Mouse (Mus musculus): ENCODE data around the gene Recql5.
A peak's percentile ranks its signal among the peaks of the same experiment; 100 is the strongest.

The Recql5 gene

GRCm38 (mm10) chr11:115933108-115933746, at the start of gene Recql5, which contains the start of gene Sap30bp:
Gene Recql5, minus strand, starts transcription at chr11:115933477.
Gene Sap30bp, plus strand, starts transcription at chr11:115933282.
- peak; percentile 99 for DNase-seq (ENCODE audit: low read depth)

GRCm38 (mm10) chr11:115982472-115982871, 49.2 kb upstream of the Recql5 start:
- DNase-seq (ENCODE audit: low read depth), result no peak

GRCm38 (mm10) chr11:115975544-115975943, 42.3 kb upstream of the Recql5 start:
- DNase-seq (ENCODE audit: low read depth), result no peak

GRCm38 (mm10) chr11:115975083-115975420, 41.8 kb upstream of the Recql5 start:
- no peak for DNase-seq (ENCODE audit: low read depth)

GRCm38 (mm10) chr11:115974309-115975082, 41.2 kb upstream of the Recql5 start, which contains the start of gene Itgb4:
Gene Itgb4, plus strand, starts transcription at chr11:115974709.
- DNase-seq (ENCODE audit: low read depth), result no peak

GRCm38 (mm10) chr11:115971016-115971415, 37.7 kb upstream of the Recql5 start:
- DNase-seq (ENCODE audit: low read depth), result peak; percentile 58

GRCm38 (mm10) chr11:115970006-115970673, 36.9 kb upstream of the Recql5 start:
- peak; percentile 83 for DNase-seq (ENCODE audit: low read depth)

GRCm38 (mm10) chr11:115968731-115969405, 35.6 kb upstream of the Recql5 start:
- DNase-seq (ENCODE audit: low read depth), result peak; percentile 57

- peak; percentile 77 for DNase-seq (ENCODE audit: low read depth)
Observed at GRCm38 (mm10) chr11:115964977-115965604, 31.8 kb upstream of the Recql5 start.

- DNase-seq (ENCODE audit: low read depth), result no peak
Observed at GRCm38 (mm10) chr11:115962651-115963412, 29.6 kb upstream of the Recql5 start.

GRCm38 (mm10) chr11:115959018-115959417, 25.7 kb upstream of the Recql5 start:
- DNase-seq (ENCODE audit: low read depth), result no peak

- DNase-seq (ENCODE audit: low read depth), result peak; percentile 87
Observed at GRCm38 (mm10) chr11:115957971-115958370, 24.7 kb upstream of the Recql5 start.

- DNase-seq (ENCODE audit: low read depth), result peak; percentile 59
Observed at GRCm38 (mm10) chr11:115956453-115956852, 23.2 kb upstream of the Recql5 start.

GRCm38 (mm10) chr11:115955195-115955858, 22.1 kb upstream of the Recql5 start:
- DNase-seq (ENCODE audit: low read depth), result peak; percentile 57

- peak; percentile 49 for DNase-seq (ENCODE audit: low read depth)
Observed at GRCm38 (mm10) chr11:115954712-115955111, 21.4 kb upstream of the Recql5 start.

GRCm38 (mm10) chr11:115950719-115951118, 17.4 kb upstream of the Recql5 start:
- DNase-seq (ENCODE audit: low read depth), result no peak

GRCm38 (mm10) chr11:115948316-115948715, 15.0 kb upstream of the Recql5 start:
- DNase-seq (ENCODE audit: low read depth), result peak; percentile 62

GRCm38 (mm10) chr11:115946221-115946828, 13.0 kb upstream of the Recql5 start:
- DNase-seq (ENCODE audit: low read depth), result no peak

GRCm38 (mm10) chr11:115945247-115945646, 12.0 kb upstream of the Recql5 start:
- DNase-seq (ENCODE audit: low read depth), result no peak

- DNase-seq (ENCODE audit: low read depth), result no peak
Observed at GRCm38 (mm10) chr11:115941980-115942379, 8.7 kb upstream of the Recql5 start.
